Mouse (Mus musculus) adrenal gland, adult 8-10 months (tissue): ENCODE results near the gene N4bp3. TPM values are rescaled to one million over a fixed set of nuclear protein-coding genes. Genes with fewer than 3 reads are reported as not detected.
A peak's percentile ranks its signal among the peaks of the same experiment; 100 is the strongest.
"Not testable (repeated sequence)": the region's sequence is repeated elsewhere in the genome, so short reads cannot be mapped to it uniquely, and the experiment has no call there.

Experiments
- DNase-seq: peaks from one replicate; pipeline ENCODE4 v3.0.0; 2022
- total RNA-seq, 4 experiments: library from RNA; stranded (reverse); gene quantifications; 2 replicates each; pipeline ENCODE4 v1.2.4; 2022

N4bp3 gene
- total RNA-seq, result 10 to 100 TPM in 1 of 4 experiments, 1 to 10 TPM in 3; 8.2 to 10.6 (median 8.5) TPM

- DNase-seq, result peak; percentile 74
Measured at GRCm38 (mm10) chr11:51650691-51651515, at the start of gene N4bp3, which contains the start of gene D930048N14Rik. N4bp3 (minus strand) TSS chr11:51650842. D930048N14Rik (plus strand) TSS chr11:51650954.

DNA sequence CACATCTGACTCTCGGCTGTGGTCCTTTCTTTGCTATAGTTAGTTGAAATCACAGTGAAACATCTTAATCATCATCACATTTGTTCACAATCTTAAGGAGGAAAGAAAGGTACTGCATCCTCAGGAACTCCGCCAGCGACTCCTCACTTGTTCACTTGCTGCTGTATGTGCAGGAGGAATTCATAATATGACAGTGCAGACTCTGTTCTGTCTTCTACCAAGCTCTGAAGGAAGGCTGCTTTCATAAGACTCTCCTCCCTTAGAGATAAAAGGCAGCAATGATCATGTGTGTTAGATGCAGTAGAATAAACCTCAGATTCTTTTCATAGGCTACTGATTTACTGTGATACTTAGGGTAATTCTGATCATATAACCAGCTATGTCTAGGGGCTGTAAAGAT, 44.3 kb upstream of the N4bp3 start:
- DNase-seq, result no peak

GRCm38 (mm10) chr11:51690597-51690996, 40.0 kb upstream of the N4bp3 start:
- DNase-seq, result not testable (repeated sequence)

GRCm38 (mm10) chr11:51689343-51689742, 38.7 kb upstream of the N4bp3 start:
- no peak for DNase-seq

DNA sequence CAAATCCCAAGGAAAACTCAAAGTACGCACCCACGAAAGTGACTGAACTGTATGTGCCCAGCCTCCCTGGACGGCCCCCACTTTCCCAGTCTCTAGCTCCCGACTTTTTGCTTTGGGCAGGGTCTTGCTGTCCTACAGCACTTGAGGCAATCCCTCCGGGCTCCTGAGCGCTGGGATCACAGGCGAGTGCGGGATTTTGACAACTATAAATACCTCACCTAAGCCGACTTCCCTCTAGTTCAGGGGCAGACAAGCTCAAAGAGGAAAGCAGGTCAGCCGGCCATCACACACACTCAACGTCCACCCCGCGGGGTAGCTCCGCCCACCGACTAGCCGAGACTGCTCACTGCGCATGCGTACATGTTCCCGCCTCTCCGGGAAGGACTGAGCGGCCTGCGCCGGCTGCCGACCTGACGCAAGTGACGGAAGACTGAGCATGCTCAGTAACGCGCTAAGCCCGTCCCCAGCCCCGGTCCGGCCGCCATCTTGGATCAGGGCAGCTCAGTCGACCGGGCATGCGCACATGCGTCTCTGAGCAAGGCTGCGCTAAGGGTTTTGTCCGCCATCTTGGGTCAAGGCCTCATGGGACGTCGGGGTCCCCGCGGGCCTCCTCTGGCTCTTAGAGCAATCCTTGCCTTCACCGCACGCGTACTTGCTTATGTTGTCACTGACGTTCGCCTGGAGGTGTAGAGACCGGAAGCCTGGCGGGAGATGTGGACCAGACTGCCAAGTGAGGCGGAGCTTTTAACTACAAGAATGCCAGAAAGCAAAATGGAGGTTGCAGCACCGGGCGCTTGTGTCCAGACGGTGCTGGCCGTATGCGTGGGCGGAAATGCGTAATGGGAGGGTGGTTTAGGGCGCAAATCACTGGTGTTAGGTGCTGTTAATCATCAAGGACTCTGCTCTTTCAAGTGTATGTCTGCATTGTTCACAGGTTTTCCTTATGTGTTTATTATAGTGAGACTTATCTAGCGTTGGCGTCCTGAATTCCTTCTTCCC, 38.0 kb upstream of the N4bp3 start, which contains the start of gene 0610009B22Rik:
Gene 0610009B22Rik, minus strand, starts transcription at position 545 of the 999 bp plus-strand sequence.
- peak; percentile 100 for DNase-seq

DNA sequence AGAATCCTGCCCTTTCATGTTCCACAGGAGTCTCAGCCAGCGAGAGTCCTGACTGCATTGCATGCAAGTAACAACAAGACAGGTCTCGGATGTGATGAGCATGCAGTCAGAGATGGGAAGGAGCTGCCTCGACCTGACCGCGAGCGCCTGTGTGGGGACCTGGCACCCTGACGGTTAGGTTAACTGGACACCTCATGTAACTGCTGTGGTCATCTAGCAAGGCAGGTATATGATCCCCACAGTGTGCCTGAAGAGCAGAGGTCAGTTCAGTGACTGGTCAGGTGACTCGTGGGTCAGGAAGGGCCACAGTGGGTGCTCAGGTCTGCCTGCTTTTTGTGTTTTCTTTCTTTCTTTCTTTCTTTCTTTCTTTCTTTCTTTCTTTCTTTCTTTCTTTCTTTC, 31.3 kb upstream of the N4bp3 start:
- no peak for DNase-seq

- peak; percentile 81 for DNase-seq
Measured at GRCm38 (mm10) chr11:51681324-51681975, 30.8 kb upstream of the N4bp3 start.

DNA sequence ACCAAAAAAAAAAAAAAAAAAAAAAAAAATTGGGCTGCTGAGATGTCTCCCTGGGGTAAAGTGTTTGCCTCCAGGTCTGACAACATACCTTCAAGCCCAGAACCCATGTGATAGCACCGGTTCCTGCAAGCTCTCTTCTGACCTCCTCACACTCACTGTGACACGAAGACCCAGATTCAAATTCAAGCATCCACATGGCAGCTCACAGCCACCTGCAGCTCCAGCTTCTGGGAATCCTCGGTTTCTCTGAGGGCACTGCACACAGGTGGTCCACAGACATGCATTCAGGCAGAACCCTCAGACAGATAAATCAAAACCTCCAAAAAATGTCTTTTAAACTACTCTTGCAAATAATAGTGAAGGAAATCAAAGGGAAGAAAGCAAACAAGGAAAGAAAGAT, 28.8 kb upstream of the N4bp3 start:
- no peak for DNase-seq

GRCm38 (mm10) chr11:51677737-51678418, 27.2 kb upstream of the N4bp3 start:
- no peak for DNase-seq

- DNase-seq, result no peak
Measured at GRCm38 (mm10) chr11:51675386-51675785, 24.7 kb upstream of the N4bp3 start.

DNA sequence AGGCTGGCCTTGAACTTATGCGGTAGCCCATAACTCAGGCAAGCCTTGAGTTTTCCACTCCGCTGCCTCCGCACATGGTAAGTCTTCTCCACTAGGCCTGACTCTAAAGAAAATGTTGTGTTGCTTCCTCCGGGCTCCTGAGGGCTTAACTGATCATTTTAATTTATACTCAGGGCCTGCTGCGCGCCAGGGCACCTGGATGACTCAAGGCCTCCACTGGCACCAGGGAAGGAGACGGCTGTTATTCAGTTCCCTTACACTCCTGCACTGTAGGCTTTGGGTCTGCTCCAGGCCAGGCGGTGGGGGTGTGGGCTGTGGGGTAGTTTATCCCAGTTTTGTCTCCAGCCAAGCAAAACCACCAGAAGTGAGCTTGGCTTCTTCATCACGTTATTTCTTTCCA, 22.6 kb upstream of the N4bp3 start:
- DNase-seq, result peak; percentile 26

DNA sequence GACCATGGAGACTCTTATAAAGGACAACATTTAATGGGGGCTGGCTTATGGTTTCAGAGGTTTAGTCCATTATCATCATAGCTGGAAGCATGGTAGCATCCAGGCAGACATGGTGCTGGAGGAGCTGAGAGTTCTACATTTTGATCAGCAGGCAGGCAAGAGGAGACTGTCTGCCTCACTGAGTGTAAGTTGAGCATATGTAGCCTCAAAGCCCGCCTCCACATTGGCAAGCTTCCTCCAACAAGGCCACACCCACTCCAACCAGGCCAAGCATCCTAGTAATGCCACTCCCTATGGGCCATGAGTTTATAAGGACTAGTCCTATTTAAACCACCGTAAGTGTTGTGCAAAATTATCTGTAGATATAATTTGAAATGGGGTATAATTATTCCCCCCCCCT, 20.7 kb upstream of the N4bp3 start:
- no peak for DNase-seq

GRCm38 (mm10) chr11:51670846-51671245, 20.2 kb upstream of the N4bp3 start:
- DNase-seq, result no peak

GRCm38 (mm10) chr11:51664747-51665146, 14.1 kb upstream of the N4bp3 start:
- not testable (repeated sequence) for DNase-seq

DNA sequence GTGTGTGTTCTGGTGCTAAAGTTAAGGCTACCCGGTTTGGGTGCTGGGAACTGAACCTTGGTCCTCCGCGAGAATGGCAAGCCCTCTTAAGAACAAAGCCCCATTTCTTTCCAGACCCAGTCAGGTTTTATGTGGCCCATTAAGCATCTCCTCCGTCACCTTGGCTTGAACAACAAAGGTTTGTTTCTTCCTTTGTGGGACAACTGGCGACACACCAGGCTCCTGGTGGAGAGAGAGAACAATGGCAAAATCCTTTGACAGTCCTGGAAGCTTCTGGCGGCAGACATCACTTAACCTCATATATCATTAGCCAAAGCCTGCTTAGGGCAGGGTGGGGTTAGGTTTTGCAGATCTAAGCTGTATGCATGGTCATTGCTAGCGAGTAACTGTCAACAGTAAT, 12.0 kb upstream of the N4bp3 start:
- no peak for DNase-seq

DNA sequence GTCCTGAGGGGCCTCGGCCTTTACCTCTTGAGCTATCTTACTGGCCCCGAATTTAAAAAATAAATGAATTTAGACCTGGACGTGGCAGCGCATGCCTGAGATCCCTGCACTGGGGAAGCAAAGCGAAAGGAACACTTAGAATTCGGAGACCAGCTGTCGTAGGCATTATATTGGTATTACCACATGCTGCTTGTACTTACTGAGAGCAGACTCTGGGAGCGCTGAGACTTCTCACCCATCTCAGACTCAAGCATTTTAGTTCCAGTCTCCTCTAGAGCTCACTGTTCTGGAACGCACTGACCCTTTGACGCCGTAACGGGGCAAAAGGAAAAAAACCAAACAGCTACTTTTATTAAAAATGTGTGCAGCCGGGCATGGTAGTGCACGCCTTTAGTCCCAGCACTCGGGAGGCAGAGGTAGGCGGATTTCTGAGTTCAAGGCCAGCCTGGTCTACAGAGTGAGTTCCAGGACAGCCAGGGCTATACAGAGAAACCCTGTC, 11.3 kb upstream of the N4bp3 start:
- DNase-seq, result no peak

- DNase-seq, result no peak
Measured at GRCm38 (mm10) chr11:51658705-51659104, 8.1 kb upstream of the N4bp3 start.

- no peak for DNase-seq
Measured at GRCm38 (mm10) chr11:51658291-51658690, 7.6 kb upstream of the N4bp3 start.

DNA sequence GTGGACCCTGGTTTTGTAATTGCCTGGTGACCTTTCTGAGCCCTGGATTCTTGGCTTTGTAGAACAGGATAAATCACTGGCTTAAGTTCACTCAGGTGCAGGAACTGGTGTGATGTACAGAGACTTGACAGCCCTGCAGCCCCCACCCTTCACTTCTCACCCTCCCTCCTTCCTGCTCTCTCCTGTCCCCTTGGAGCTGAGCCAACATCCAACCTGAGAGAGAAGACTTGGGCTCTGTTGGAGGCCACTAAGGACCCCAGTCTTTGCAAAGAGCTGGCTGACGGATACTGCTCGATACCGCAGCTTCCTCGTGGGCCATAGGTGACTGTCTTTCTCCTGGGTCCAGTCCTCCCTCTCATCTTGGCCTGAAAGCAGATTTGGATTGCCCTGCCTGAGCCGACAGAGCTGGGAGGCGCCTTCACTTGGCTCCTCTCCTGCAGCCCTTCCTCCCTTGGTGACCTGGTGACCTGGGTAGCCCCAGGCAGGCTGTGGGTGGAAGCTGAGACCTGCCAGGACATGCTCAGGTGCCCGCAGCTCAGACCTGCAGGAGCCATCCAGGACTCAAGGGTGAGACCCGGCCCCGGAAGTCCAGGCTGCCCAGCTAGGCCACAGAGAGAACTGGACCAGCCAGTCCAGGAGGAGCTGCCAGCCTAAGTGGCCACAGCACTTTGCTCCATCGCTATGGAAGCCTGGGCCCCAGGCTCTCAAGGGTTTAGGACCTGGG, 6.3 kb upstream of the N4bp3 start:
- no peak for DNase-seq

DNA sequence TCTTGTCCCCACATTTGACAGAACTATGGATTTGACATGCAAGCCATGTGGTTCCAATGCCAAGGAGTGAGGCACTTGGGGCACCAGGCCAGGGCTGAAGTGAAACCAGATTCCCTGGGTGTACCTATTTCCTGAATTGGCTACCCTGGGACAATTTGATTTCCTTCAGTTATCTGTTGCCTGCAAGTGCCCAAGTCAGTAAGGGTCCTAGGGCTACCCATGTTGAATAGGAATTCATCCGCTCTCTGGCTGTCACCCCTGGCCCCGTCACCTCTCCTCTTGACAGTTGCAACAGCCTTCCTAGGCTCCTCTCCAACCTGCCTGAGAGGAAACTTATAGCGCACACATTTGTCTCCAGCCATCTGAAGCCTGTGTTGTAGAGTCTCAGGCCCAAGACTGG, 4.2 kb upstream of the N4bp3 start:
- DNase-seq, result no peak

- no peak for DNase-seq
Measured at GRCm38 (mm10) chr11:51653736-51654135, 3.1 kb upstream of the N4bp3 start.
